Mouse (Mus musculus) C2C12 (cell line): ENCODE measurements at regions not wholly inside any gene's neighbourhood (a gene's known extent, or its start where the extent isn't known, plus 50 kb on each side); places are given as distances from the start of the nearest gene placed in this dataset.
"Not testable (repeated sequence)": the region's sequence is repeated elsewhere in the genome, so short reads cannot be mapped to it uniquely, and the experiment has no call there.

Experiments used
- CTCF ChIP-seq: IDR thresholded peaks from one replicate; pipeline ENCODE4 v1.5.1; 2011; ENCODE audit not compliant: control insufficient read depth, insufficient read depth, insufficient read length
- MAX ChIP-seq: IDR thresholded peaks from one replicate; pipeline ENCODE4 v1.6.1; 2011; ENCODE audit warnings: mild to moderate bottlenecking, control low read depth
- MYOD1 ChIP-seq: IDR thresholded peaks from one replicate; pipeline ENCODE4 v1.6.1; 2011; ENCODE audit warnings: low read depth; ENCODE audit not compliant: control insufficient read depth, insufficient read length
- USF1 ChIP-seq: IDR thresholded peaks from one replicate; pipeline ENCODE4 v1.6.1; 2011; ENCODE audit warnings: low read depth, mild to moderate bottlenecking, control low read depth, moderate library complexity

DNA sequence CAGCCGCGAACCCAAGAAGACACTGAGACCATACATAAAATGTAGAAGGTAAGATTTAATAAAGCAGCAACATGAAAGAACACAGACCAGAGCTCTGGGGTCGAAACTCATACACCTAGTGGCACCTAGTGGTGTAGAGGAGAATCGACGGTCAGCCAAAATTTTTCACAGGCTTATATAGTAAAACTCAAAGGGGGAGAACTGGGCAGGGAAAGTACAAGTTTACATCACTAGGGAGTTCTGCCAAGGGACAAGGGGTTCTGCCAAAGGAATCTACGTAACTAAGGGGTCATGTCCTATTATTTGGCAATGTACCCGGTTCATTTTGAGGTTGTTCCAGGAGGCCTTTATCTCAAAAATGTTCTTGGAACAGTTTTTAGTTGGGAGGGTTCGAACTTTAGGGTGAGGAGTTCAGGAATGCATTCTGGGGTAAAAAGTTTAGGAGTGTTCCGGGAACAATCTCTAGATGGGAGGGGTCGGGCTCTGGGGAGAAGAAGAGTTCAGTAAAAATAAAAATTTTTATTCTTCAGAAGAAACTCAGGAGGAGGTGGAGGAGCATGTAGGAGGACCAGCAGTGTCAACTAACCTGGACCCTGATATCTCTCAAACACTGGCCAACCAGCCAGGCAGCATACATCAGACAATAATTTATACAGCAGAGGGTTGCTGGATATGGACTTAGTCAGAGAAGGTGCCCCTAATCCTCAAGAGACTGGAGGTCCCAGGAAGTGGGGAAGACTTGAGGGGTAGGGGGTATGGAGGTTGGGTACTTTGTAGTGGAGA, 1138.7 kb upstream of the Pcdh20 start:
- not testable (repeated sequence) for TF ChIP-seq MYOD1, MAX, CTCF, USF1
